Mouse (Mus musculus): ENCODE results near the gene Tlr5. TPM values are rescaled to one million over a fixed set of nuclear protein-coding genes. Genes with fewer than 3 reads are reported as not detected.

Tlr5 gene
- 5.1 and 11.3 TPM in 2 replicates for polyA plus RNA-seq (2012; rRNA removed; ENCODE audit: low replicate concordance)

DNA sequence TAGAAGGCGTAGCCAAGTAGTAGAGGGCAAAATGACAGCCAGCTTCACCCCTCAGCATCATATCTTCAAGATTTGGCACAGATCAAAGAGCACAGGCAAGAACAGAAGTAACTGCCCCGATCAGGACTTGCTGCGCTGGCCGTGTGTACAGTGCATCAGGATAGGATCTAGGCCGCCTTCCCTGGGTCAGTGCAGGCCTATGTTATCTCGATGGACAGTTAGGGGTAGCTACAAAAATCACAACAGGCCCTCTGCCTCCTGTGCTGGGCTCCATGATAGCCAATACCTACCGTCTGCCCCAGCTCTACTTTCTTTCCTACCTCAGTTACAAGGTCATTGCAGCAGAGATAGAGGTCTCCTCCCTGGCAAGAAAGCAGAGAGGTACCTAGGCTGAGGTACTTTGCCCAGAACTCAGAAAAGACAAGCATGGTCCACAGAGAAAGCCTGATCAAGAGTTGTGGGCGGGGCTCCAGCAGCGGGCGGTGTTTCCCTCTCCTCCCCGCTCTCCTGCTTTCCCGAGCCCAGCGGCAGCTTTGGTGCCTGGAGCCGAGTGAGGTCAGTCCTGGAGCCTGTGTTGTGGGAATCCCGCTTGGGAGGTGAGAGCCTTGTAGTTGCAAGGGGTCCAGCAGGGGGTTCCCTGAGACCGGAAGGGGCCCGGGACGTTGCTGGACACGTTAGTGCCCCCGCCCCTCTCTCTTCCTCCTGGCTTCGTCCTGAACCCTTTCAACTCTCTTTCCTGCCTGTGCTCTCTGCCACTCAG is at the start of gene Tlr5:
Gene Tlr5, plus strand, starts transcription at position 502 of the 760 bp plus-strand sequence.

Other genes starting within 250 kb of the Tlr5 start
- gene Ccdc185, start 205.6 kb upstream of the Tlr5 start, polyA plus RNA-seq (2012; rRNA removed; ENCODE audit: low replicate concordance) = not detected in 2 replicates
- 1.2 and 1.3 TPM in 2 replicates for gene Susd4, start 190.9 kb upstream of the Tlr5 start, polyA plus RNA-seq (2012; rRNA removed; ENCODE audit: low replicate concordance)

Measured in mammary gland, adult 2 months (tissue).